Mouse (Mus musculus) MEL (cell line): ENCODE data around the gene Ap3b1. TPM values are rescaled to one million over a fixed set of nuclear protein-coding genes. Genes with fewer than 3 reads are reported as not detected.
A peak's percentile ranks its signal among the peaks of the same experiment; 100 is the strongest.

ENCODE experiments used
- DNase-seq: peaks from one replicate; pipeline ENCODE4 v3.0.0; 2011; ENCODE audit warnings: low read depth, low spot score
- H3K27ac ChIP-seq: 2 replicates; pipeline ENCODE4 v1.5.1; 2012; ENCODE audit warnings: low read depth, mild to moderate bottlenecking, control low read depth, low read length, moderate library complexity; ENCODE audit not compliant: control insufficient read depth
- H3K27me3 ChIP-seq, 2 experiments: fragments of 150-350 bp in 1 of 2; sonication (generic) in 1 of 2; 2 replicates each; pipeline ENCODE4 v1.6.1; 2012; ENCODE audit warnings: low read length in 2 of 2, mild to moderate bottlenecking in 2 of 2, improper control_type of control experiment in 1 of 2, moderate library complexity in 1 of 2; ENCODE audit not compliant: insufficient read depth in 2 of 2, control insufficient read depth in 1 of 2
- H3K36me3 ChIP-seq, 2 experiments: 2 replicates each; pipeline ENCODE4 v1.6.1; 2012 to 2014; ENCODE audit warnings: low read length in 2 of 2, improper control_type of control experiment in 1 of 2, inconsistent platforms in 1 of 2, mild to moderate bottlenecking in 1 of 2; ENCODE audit not compliant: insufficient read depth in 2 of 2, control insufficient read depth in 1 of 2
- H3K4me1 ChIP-seq, 2 experiments: fragments of 150-350 bp in 1 of 2; sonication (generic) in 1 of 2; 2 replicates each; pipeline ENCODE4 v1.6.1; 2012; ENCODE audit warnings: low read length in 2 of 2, improper control_type of control experiment in 1 of 2, mild to moderate bottlenecking in 1 of 2; ENCODE audit not compliant: insufficient read depth in 2 of 2, control insufficient read depth in 1 of 2
- H3K4me3 ChIP-seq, 2 experiments: fragments of 150-350 bp in 1 of 2; sonication (generic) in 1 of 2; 2 replicates each; pipeline ENCODE4 v1.5.1; 2012; ENCODE audit warnings: low read depth in 2 of 2, low read length in 2 of 2, mild to moderate bottlenecking in 2 of 2, moderate library complexity in 2 of 2, control low read depth in 1 of 2, improper control_type of control experiment in 1 of 2; ENCODE audit not compliant: control insufficient read depth in 1 of 2, insufficient read depth in 1 of 2
- H3K79me2 ChIP-seq: 2 replicates; pipeline ENCODE4 v1.6.1; 2012; ENCODE audit warnings: mild to moderate bottlenecking, low read length, moderate library complexity; ENCODE audit not compliant: control insufficient read depth, poor library complexity, insufficient read depth
- H3K9ac ChIP-seq: 2 replicates; pipeline ENCODE4 v1.6.1; 2012; ENCODE audit warnings: low read depth, mild to moderate bottlenecking, control low read depth, low read length, moderate library complexity; ENCODE audit not compliant: control insufficient read depth, poor library complexity, severe bottlenecking
- H3K9me3 ChIP-seq: fragments of 150-350 bp; sonication (generic); replicated peaks from 2 replicates; pipeline ENCODE4 v1.6.1; 2012; ENCODE audit warnings: mild to moderate bottlenecking, low read length, improper control_type of control experiment, moderate library complexity; ENCODE audit not compliant: insufficient read depth
- BHLHE40 ChIP-seq: IDR thresholded peaks from 2 replicates; pipeline ENCODE4 v1.6.1; 2012; ENCODE audit warnings: low read depth, mild to moderate bottlenecking, inconsistent platforms, low read length, improper control_type of control experiment, borderline replicate concordance
- CTCF ChIP-seq, 3 experiments: IDR thresholded peaks in 2 of 3; conservative IDR thresholded peaks in 1 of 3; 2 replicates each; pipeline ENCODE4 v1.5.1; 2011 to 2012; ENCODE audit warnings: low read length in 3 of 3, low read depth in 2 of 3, mild to moderate bottlenecking in 2 of 3, improper control_type of control experiment in 1 of 3, inconsistent platforms in 1 of 3, mixed read lengths in 1 of 3, moderate library complexity in 1 of 3; ENCODE audit not compliant: control insufficient read depth in 1 of 3, insufficient read depth in 1 of 3, poor library complexity in 1 of 3, severe bottlenecking in 1 of 3
- E2F4 ChIP-seq: IDR thresholded peaks from 2 replicates; pipeline ENCODE4 v1.6.1; 2011; ENCODE audit warnings: low read depth, low read length, improper control_type of control experiment, borderline replicate concordance
- EP300 ChIP-seq, 2 experiments: IDR thresholded peaks; 2 replicates each; pipeline ENCODE4 v1.6.1; 2011; ENCODE audit warnings: improper control_type of control experiment in 2 of 2, low read length in 2 of 2, low read depth in 1 of 2, mild to moderate bottlenecking in 1 of 2
- ETS1 ChIP-seq: IDR thresholded peaks from 2 replicates; pipeline ENCODE4 v1.6.1; 2012; ENCODE audit warnings: low read depth, mild to moderate bottlenecking, inconsistent platforms, low read length, improper control_type of control experiment, moderate library complexity
- GABPA ChIP-seq: IDR thresholded peaks from 2 replicates; pipeline ENCODE4 v1.6.1; 2012; ENCODE audit warnings: low read depth, mild to moderate bottlenecking, inconsistent platforms, low read length, improper control_type of control experiment, moderate library complexity
- GATA1 ChIP-seq: IDR thresholded peaks from 2 replicates; pipeline ENCODE4 v1.6.1; 2011; ENCODE audit warnings: low read depth, low read length, improper control_type of control experiment
- HCFC1 ChIP-seq: IDR thresholded peaks from 2 replicates; pipeline ENCODE4 v1.6.1; 2012; ENCODE audit warnings: low read depth, mild to moderate bottlenecking, inconsistent platforms, low read length, improper control_type of control experiment, moderate library complexity
- JUND ChIP-seq: IDR thresholded peaks from 2 replicates; pipeline ENCODE4 v1.6.1; 2011; ENCODE audit warnings: low read depth, mild to moderate bottlenecking, improper control_type of control experiment, low read length
- KAT2A ChIP-seq: conservative IDR thresholded peaks from 2 replicates; pipeline ENCODE4 v1.6.1; 2012; ENCODE audit warnings: low read depth, low read length, improper control_type of control experiment, inconsistent platforms
- MAFK ChIP-seq: IDR thresholded peaks from 2 replicates; pipeline ENCODE4 v1.6.1; 2011; ENCODE audit warnings: low read depth, mild to moderate bottlenecking, low read length, improper control_type of control experiment, borderline replicate concordance
- MAX ChIP-seq: IDR thresholded peaks from 2 replicates; pipeline ENCODE4 v1.6.1; 2011; ENCODE audit warnings: low read length, improper control_type of control experiment
- MAZ ChIP-seq: IDR thresholded peaks from 2 replicates; pipeline ENCODE4 v1.6.1; 2012; ENCODE audit warnings: low read depth, mild to moderate bottlenecking, inconsistent platforms, low read length, improper control_type of control experiment
- MEF2A ChIP-seq: IDR thresholded peaks from 2 replicates; pipeline ENCODE4 v1.6.1; 2014; ENCODE audit warnings: low read depth, mild to moderate bottlenecking, inconsistent platforms, low read length, improper control_type of control experiment; ENCODE audit not compliant: poor library complexity, insufficient replicate concordance, severe bottlenecking; ENCODE audit errors: extremely low read depth
- MYB ChIP-seq: IDR thresholded peaks from 2 replicates; pipeline ENCODE4 v1.6.1; 2011; ENCODE audit warnings: mild to moderate bottlenecking, low read depth, low read length, improper control_type of control experiment
- MYC ChIP-seq: IDR thresholded peaks from 2 replicates; pipeline ENCODE4 v1.6.1; 2011; ENCODE audit warnings: low read depth, mild to moderate bottlenecking, low read length, improper control_type of control experiment, moderate library complexity
- NRF1 ChIP-seq: IDR thresholded peaks from 2 replicates; pipeline ENCODE4 v1.6.1; 2014; ENCODE audit warnings: low read depth, mild to moderate bottlenecking, inconsistent platforms, low read length, improper control_type of control experiment, moderate library complexity; ENCODE audit not compliant: poor library complexity, insufficient read depth, severe bottlenecking
- POLR2A ChIP-seq, 2 experiments: IDR thresholded peaks; 2 replicates each; pipeline ENCODE4 v1.6.1; 2011 to 2012; ENCODE audit warnings: low read length in 2 of 2, mild to moderate bottlenecking in 2 of 2, control low read depth in 1 of 2, improper control_type of control experiment in 1 of 2, low read depth in 1 of 2, moderate library complexity in 1 of 2; ENCODE audit not compliant: control insufficient read depth in 1 of 2, insufficient read depth in 1 of 2, poor library complexity in 1 of 2
- POLR2AphosphoS2 ChIP-seq: IDR thresholded peaks from 2 replicates; pipeline ENCODE4 v1.6.1; 2011; ENCODE audit warnings: low read length, improper control_type of control experiment
- RCOR1 ChIP-seq: IDR thresholded peaks from 2 replicates; pipeline ENCODE4 v1.6.1; 2012; ENCODE audit warnings: low read depth, mild to moderate bottlenecking, inconsistent platforms, low read length, improper control_type of control experiment
- SIN3A ChIP-seq: IDR thresholded peaks from 2 replicates; pipeline ENCODE4 v1.6.1; 2012; ENCODE audit warnings: low read length, improper control_type of control experiment, inconsistent platforms
- SMC3 ChIP-seq: IDR thresholded peaks from 2 replicates; pipeline ENCODE4 v1.6.1; 2011; ENCODE audit warnings: low read depth, low read length, improper control_type of control experiment
- TAL1 ChIP-seq: IDR thresholded peaks from 2 replicates; pipeline ENCODE4 v1.6.1; 2012; ENCODE audit warnings: mild to moderate bottlenecking, inconsistent platforms, low read length, moderate library complexity, mixed read lengths
- TBP ChIP-seq: IDR thresholded peaks from 2 replicates; pipeline ENCODE4 v1.8.0; 2011; ENCODE audit warnings: low read depth, low read length, improper control_type of control experiment
- TCF12 ChIP-seq: IDR thresholded peaks from 2 replicates; pipeline ENCODE4 v1.6.1; 2014; ENCODE audit warnings: low read depth, mild to moderate bottlenecking, inconsistent platforms, low read length, improper control_type of control experiment, moderate library complexity
- UBTF ChIP-seq: IDR thresholded peaks from 2 replicates; pipeline ENCODE4 v1.6.1; 2012; ENCODE audit warnings: low read depth, mild to moderate bottlenecking, inconsistent platforms, low read length, improper control_type of control experiment, moderate library complexity, borderline replicate concordance; ENCODE audit not compliant: insufficient read depth
- USF1 ChIP-seq: IDR thresholded peaks from 2 replicates; pipeline ENCODE4 v1.6.1; 2014; ENCODE audit warnings: low read depth, mild to moderate bottlenecking, inconsistent platforms, low read length, improper control_type of control experiment, moderate library complexity
- USF2 ChIP-seq, 2 experiments: IDR thresholded peaks; 2 replicates each; pipeline ENCODE4 v1.6.1; 2011 to 2012; ENCODE audit warnings: improper control_type of control experiment in 2 of 2, low read length in 2 of 2, borderline replicate concordance in 1 of 2, inconsistent platforms in 1 of 2, low read depth in 1 of 2, mild to moderate bottlenecking in 1 of 2; ENCODE audit not compliant: insufficient read depth in 1 of 2
- ZC3H11A ChIP-seq: IDR thresholded peaks from 2 replicates; pipeline ENCODE4 v1.6.1; 2012; ENCODE audit warnings: low read depth, mild to moderate bottlenecking, inconsistent platforms, low read length, improper control_type of control experiment
- ZKSCAN1 ChIP-seq: IDR thresholded peaks from 2 replicates; pipeline ENCODE4 v1.6.1; 2012; ENCODE audit warnings: low read depth, mild to moderate bottlenecking, inconsistent platforms, low read length, improper control_type of control experiment, moderate library complexity
- ZNF384 ChIP-seq: IDR thresholded peaks from 2 replicates; pipeline ENCODE4 v1.6.1; 2012; ENCODE audit warnings: low read depth, mild to moderate bottlenecking, inconsistent platforms, low read length, improper control_type of control experiment
- polyA plus RNA-seq, 2 experiments: library from polyadenylated mRNA; stranded (reverse) in 1 of 2; unstranded in 1 of 2; fragments of >175 nt in 1 of 2; fragments of >200 nt in 1 of 2; gene quantifications; 2 replicates each; pipeline versions ENCODE4 v1.2.1 to v1.2.4; 2012; ENCODE audit warnings: low replicate concordance in 2 of 2, low read depth in 1 of 2; ENCODE audit not compliant: insufficient read length in 2 of 2, insufficient read depth in 1 of 2, missing spikeins in 1 of 2
- total RNA-seq: library from RNA; depleted of rRNA; stranded (reverse); fragments of 300-350 nt; gene quantifications from 2 replicates; pipeline ENCODE4 v1.2.3, GENCODE M21; 2012

Gene Ap3b1
- total and polyA plus RNA-seq, 3 experiments = 36.7 to 74.5 TPM; not detected in 1

- TF ChIP-seq UBTF = no peak
- TF ChIP-seq ZKSCAN1 = no peak
- TF ChIP-seq HCFC1 = no peak
- peak in 1 of 2 experiments; percentile 35; a peak in 1 of 4 replicates for TF ChIP-seq POLR2A (IDR thresholded peaks at IDR 0.05; ENCODE audit: control insufficient read depth in 1 of 2, insufficient read depth in 1 of 2, low read depth in 1 of 2, low read length in 2 of 2, poor library complexity in 1 of 2)
- TF ChIP-seq MAX = peak; percentile 95
- no peak for TF ChIP-seq MEF2A
- no peak for TF ChIP-seq JUND
- TF ChIP-seq MAZ = 0 out of 2 replicates have a peak, but pooled peaks have one; percentile 80
- TF ChIP-seq ZC3H11A = no peak
- no peak for TF ChIP-seq E2F4
- TF ChIP-seq, all 39 proteins: peak for 14
Observed at GRCm38 (mm10) chr13:94513157-94513767, 154.5 kb downstream of the Ap3b1 start (continued).

GRCm38 (mm10) chr13:94513898-94514297 lies 155.1 kb downstream of the Ap3b1 start:
- Histone ChIP-seq H3K4me1 (peaks cover 2 to 29% of the 10 kb centered on the region in 2 experiments), H3K27ac (peak overlapping the region; percentile 94), H3K4me3 (peak overlapping the region; percentile 17 to 31; a peak in 3 of 4 replicates), H3K9me3 (no peaks in the 10 kb centered on the region), H3K36me3 (peaks cover 0 to 19% of the 10 kb centered on the region in 2 experiments; a peak in 2 of 4 replicates), H3K79me2 (no peaks in the 10 kb centered on the region), H3K27me3 (no peaks in the 10 kb centered on the region), H3K9ac (peak overlapping the region; percentile 55)
- TF ChIP-seq HCFC1 (no peak), BHLHE40 (peak; percentile 96), POLR2A (IDR thresholded peaks at IDR 0.05; ENCODE audit: control insufficient read depth in 1 of 2, insufficient read depth in 1 of 2, low read depth in 1 of 2, low read length in 2 of 2, poor library complexity in 1 of 2) (peak in 1 of 2 experiments; percentile 44; a peak in 2 of 4 replicates), MYB (no peak), ETS1 (peak; percentile 53; the same call in 1 of the 2 replicates), GABPA (no peak), CTCF (IDR thresholded peaks at IDR 0.05 in 2 of 3, conservative IDR thresholded peaks at IDR 0.05 in 1 of 3; ENCODE audit: control insufficient read depth in 1 of 3, insufficient read depth in 1 of 3, low read depth in 2 of 3, low read length in 3 of 3, poor library complexity in 1 of 3, severe bottlenecking in 1 of 3) (no peak), ZKSCAN1 (no peak), USF2 (IDR thresholded peaks at IDR 0.05; ENCODE audit: borderline replicate concordance in 1 of 2, insufficient read depth in 1 of 2, low read depth in 1 of 2, low read length in 2 of 2) (peak in 1 of 2 experiments; percentile 61; a peak in 1 of 4 replicates), ZC3H11A (no peak), MYC (no peak), TCF12 (peak; percentile 56), NRF1 (no peak), USF1 (peak; percentile 94), TAL1 (peak; percentile 31), SIN3A (peak; percentile 45; the same call in 1 of the 2 replicates), SMC3 (no peak), KAT2A (no peak), EP300 (IDR thresholded peaks at IDR 0.05; ENCODE audit: low read depth in 1 of 2, low read length in 2 of 2) (peak; percentile 61 to 71), RCOR1 (peak; percentile 44; the same call in 1 of the 2 replicates), ZNF384 (no peak), GATA1 (peak; percentile 62; the same call in 1 of the 2 replicates), MAX (peak; percentile 37; the same call in 1 of the 2 replicates), MEF2A (no peak), TBP (0 out of 2 replicates have a peak, but pooled peaks have one; percentile 10), UBTF (no peak), MAFK (no peak), POLR2AphosphoS2 (no peak)
- DNase-seq = peak; percentile 77
